Mouse (Mus musculus): ENCODE results near the gene Rasa4. TPM values are rescaled to one million over a fixed set of nuclear protein-coding genes. Genes with fewer than 3 reads are reported as not detected.
"Not testable (repeated sequence)": the region's sequence is repeated elsewhere in the genome, so short reads cannot be mapped to it uniquely, and the experiment has no call there.

Rasa4 gene
- polyA plus RNA-seq, 1 experiment from 2014 or later, result 5.1 TPM

DNA sequence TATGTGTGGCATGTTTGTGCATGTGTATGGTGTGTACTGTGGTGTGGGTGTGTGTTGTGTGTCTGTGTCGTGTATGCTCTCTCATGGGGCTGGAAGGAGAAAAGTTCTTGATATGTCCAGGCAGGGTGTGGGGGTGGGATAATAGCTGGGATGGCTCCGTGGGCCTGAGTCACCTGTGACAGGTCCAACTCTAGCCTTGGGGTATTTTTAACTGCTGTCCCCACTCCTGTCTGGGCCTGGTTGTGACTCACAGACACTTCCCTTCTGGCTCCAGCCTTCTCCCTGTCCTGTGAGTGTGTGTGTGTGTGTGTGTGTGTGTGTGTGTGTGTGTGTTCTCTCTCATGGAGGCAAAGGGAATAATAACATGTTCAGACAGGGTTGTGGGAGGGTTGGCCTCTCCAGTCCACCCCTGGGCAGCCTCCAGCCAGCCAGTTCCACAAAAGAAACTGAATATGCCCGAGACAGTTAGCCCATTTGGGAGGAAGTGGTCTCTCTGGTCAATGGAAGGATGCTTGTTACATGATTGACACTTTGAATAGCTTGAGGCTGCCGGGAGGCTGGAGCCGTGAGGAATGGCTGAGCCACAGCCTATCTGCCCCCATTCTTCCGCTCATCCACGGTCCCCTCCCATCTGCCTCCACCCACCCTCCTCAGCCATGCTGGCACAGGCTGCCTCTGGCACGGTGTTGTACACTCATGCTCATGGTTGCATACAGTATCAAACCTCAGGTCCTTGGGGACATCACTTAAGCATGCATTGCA is 10.7 kb downstream of the Rasa4 start:
- no peak overlapping the region for H3K4me2 ChIP-seq
- H3K27ac ChIP-seq, result no peak overlapping the region
- WGBS, result 49% methylated on average over 8 of the region's 8 CpGs
- H3K4me3 ChIP-seq, result no peak overlapping the region
- no peaks in the 10 kb centered on the region for H3K9me3 ChIP-seq (replicated peaks)
- no peaks in the 10 kb centered on the region for H3K27me3 ChIP-seq
- H3K9ac ChIP-seq, result no peak overlapping the region
- H3K36me3 ChIP-seq (ENCODE audit: poor library complexity, severe bottlenecking), result no peaks in the 10 kb centered on the region
- ATAC-seq, result no peak
- no peaks in the 10 kb centered on the region for H3K4me1 ChIP-seq

DNA sequence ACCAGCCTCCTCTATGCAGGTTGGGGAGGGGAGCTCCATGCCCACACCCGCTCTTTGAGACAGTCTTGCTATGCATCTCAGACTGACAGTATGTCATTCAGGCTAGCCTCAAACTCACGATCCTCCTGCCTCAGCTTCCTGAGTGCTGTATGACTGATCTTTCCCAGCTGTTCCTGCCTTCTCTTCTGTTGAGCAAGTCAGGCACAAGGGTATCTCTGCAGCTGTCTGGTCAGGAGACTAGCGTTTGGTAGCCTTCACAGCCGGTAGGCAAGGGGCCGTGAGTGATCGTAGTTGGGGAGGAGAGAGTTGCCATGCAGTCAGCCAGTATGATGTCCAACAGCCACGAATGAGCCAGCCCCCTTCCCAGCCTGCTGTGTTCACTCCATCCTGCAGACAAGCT is 11.4 kb downstream of the Rasa4 start:
- H3K4me1 ChIP-seq, result no peaks in the 10 kb centered on the region
- H3K9ac ChIP-seq, result no peak overlapping the region
- no peak overlapping the region for H3K4me3 ChIP-seq
- no peak for ATAC-seq
- no peak overlapping the region for H3K27ac ChIP-seq
- no peaks in the 10 kb centered on the region for H3K36me3 ChIP-seq (ENCODE audit: poor library complexity, severe bottlenecking)
- WGBS, result 72% methylated on average over 7 of the region's 7 CpGs
- no peaks in the 10 kb centered on the region for H3K27me3 ChIP-seq
- no peak overlapping the region for H3K4me2 ChIP-seq
- H3K9me3 ChIP-seq (replicated peaks), result no peaks in the 10 kb centered on the region

DNA sequence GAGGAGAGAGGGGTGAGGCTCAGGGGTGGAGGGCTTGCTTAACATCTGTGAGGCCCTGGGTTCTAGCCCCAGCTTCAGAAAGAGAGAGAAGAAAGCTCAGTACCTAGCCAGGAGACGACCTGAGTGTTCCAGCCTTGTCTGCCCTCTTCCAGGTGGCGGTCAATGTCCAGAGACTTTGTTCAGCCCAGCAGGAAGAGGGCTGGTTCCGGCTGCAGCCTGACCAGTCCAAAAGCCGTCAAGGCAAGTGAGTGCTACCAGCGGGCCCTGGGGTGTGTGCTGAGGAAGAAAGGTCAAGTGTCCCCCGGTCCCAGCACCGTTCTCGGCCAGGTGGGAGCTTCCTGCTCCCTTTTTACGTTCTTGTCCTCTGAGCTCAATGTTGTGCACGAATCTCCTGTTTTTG is 14.8 kb downstream of the Rasa4 start:
- H3K4me1 ChIP-seq, result peaks cover 10% of the 10 kb centered on the region
- no peak overlapping the region for H3K9ac ChIP-seq
- peaks cover 20% of the 10 kb centered on the region for H3K27me3 ChIP-seq
- no peaks in the 10 kb centered on the region for H3K9me3 ChIP-seq (replicated peaks)
- no peak overlapping the region for H3K4me2 ChIP-seq
- no peaks in the 10 kb centered on the region for H3K36me3 ChIP-seq (ENCODE audit: poor library complexity, severe bottlenecking)
- no peak overlapping the region for H3K27ac ChIP-seq
- no peak overlapping the region for H3K4me3 ChIP-seq
- no peak for ATAC-seq
- 91% methylated on average over 10 of the region's 10 CpGs for WGBS

DNA sequence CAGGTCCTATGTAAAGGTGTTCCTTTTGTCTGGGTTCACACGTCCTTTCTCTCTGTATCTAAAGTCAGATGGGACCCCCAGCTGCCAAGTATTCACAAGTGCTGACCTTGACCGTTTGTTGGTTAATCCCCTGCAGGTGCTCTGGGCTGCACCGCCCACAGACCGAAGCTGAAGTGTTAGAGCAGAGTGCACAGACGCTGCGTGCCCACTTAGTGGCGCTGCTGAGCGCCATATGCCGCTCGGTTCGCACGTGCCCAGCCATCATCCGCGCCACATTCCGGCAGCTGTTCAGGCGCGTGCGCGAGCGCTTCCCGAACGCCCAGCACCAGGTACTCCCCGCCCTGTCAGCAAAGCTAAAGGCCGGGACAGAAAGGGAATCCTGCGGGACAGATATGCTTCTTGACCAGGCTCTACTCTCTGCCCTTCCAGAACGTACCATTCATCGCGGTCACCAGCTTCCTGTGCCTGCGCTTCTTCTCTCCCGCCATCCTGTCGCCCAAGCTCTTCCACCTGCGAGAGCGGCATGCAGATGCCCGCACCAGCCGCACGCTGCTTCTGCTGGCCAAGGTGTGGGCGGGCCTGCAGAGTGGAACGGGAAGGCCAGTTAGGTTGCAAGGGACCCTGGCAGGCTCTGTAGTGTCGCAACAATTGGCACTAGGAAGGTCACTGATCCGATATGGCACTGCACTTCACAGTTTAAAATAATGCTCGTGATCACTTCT is 18.5 kb downstream of the Rasa4 start:
- Histone ChIP-seq H3K36me3 (ENCODE audit: poor library complexity, severe bottlenecking) (no peaks in the 10 kb centered on the region), H3K4me1 (peaks cover 10% of the 10 kb centered on the region), H3K9ac (peak overlapping the region; percentile 68), H3K4me3 (peak overlapping the region; percentile 35), H3K27ac (no peak overlapping the region), H3K9me3 (replicated peaks) (0 out of 2 replicates have a peak, but pooled peaks cover 3% of the 10 kb centered on the region), H3K27me3 (peaks cover 23% of the 10 kb centered on the region), H3K4me2 (peak overlapping the region; percentile 67)
- peak; percentile 88 for ATAC-seq
- 6% methylated on average over 41 of the region's 41 CpGs for WGBS

DNA sequence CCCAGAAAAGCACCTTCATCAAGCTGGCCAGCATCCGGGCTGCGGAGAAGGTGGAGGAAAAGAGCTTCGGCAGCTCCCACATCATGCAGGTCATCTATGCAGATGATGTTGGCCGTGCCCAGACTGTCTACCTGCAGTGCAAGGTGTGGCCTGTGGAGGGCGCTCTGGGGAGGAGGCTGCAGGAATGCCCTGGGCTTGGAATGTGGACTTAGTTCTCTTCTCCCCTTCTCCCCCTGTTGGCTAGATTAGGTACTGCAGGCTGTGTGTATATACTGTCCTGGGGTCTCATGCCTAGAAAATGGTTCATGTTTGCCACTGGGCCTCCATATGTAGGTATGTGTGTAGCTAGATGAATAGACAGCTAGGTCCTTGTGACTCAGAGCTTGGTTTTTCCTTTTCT is 20.8 kb downstream of the Rasa4 start:
- H3K27ac ChIP-seq, result no peak overlapping the region
- no peak overlapping the region for H3K9ac ChIP-seq
- peaks cover 23% of the 10 kb centered on the region for H3K27me3 ChIP-seq
- no peak overlapping the region for H3K4me2 ChIP-seq
- WGBS, result 88% methylated on average over 5 of the region's 5 CpGs
- no peak for ATAC-seq
- H3K36me3 ChIP-seq (ENCODE audit: poor library complexity, severe bottlenecking), result no peaks in the 10 kb centered on the region
- H3K4me1 ChIP-seq, result peaks cover 10% of the 10 kb centered on the region
- 0 out of 2 replicates have a peak, but pooled peaks cover 3% of the 10 kb centered on the region for H3K9me3 ChIP-seq (replicated peaks)
- H3K4me3 ChIP-seq, result no peak overlapping the region

DNA sequence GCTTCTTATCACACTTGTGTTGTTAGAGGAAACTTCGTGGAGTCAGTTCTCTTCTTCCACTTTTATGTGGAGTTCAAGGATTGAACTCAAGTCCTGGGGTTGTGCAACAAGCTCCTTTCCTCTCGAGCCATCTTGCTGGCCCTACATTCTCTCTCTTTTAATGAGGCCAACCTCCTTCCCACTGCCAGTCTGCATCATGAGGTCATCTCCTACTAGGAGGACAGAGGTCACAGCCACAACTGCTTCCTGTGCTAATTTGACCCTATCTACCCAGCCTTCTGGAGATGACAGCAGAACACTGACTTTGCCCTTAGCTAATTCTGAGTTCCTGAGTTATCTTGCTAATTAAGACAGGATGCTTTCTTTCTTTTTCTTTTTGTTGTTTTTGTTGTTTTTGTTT is 24.8 kb downstream of the Rasa4 start:
- Histone ChIP-seq H3K9me3 (replicated peaks) (0 out of 2 replicates have a peak, but pooled peaks cover 3% of the 10 kb centered on the region), H3K9ac (no peak overlapping the region), H3K27ac (no peak overlapping the region), H3K36me3 (ENCODE audit: poor library complexity, severe bottlenecking) (no peaks in the 10 kb centered on the region), H3K27me3 (0 out of 2 replicates have a peak, but pooled peaks cover 3% of the 10 kb centered on the region), H3K4me2 (no peak overlapping the region), H3K4me1 (no peaks in the 10 kb centered on the region), H3K4me3 (no peak overlapping the region)
- ATAC-seq, result no peak
- WGBS, result 63% methylated on average over 2 of the region's 2 CpGs

DNA sequence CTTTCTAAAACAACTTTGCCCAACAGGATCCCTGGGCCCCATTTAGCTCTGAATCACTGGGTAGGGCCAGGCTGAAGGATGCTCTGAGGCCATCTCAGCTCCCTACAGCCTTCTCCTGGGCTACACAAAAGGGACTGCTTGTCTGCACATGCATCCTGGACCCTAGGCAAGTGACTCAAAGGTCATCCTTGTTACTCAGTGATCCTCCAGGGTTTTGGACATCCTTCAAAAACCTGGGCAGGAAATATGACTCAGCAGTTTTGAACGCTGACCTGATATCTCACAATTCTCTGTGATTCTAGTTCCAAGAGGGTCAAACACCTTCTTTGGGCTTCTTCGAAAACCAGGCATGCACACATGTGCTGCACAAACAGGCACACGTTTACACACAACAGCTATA is 25.3 kb downstream of the Rasa4 start:
- Histone ChIP-seq H3K27ac (no peak overlapping the region), H3K9ac (no peak overlapping the region), H3K27me3 (no peaks in the 10 kb centered on the region), H3K9me3 (replicated peaks) (0 out of 2 replicates have a peak, but pooled peaks cover 3% of the 10 kb centered on the region), H3K36me3 (ENCODE audit: poor library complexity, severe bottlenecking) (no peaks in the 10 kb centered on the region), H3K4me3 (no peak overlapping the region), H3K4me2 (no peak overlapping the region), H3K4me1 (no peaks in the 10 kb centered on the region)
- ATAC-seq, result no peak
- 90% methylated on average over 3 of the region's 3 CpGs for WGBS

DNA sequence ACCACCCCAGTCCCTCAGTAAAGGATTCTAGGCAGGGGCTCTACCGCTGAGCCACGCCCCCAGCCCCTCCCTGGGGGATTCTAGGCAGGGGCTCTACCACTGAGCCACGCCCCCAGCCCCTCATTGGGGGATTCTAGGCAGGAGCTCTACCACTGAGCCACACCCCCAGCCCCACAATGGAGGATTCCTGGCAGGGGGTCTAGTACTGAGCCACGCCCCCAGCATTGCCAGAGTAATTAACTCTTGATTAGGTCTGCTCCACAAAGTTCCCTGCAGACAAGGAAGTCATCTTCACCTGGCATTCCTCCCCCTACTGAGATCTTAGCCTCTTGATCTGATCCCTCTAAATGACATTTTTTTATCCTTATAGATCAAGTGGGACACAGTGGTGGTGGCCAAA is 29.8 kb downstream of the Rasa4 start:
- not testable (repeated sequence) for ATAC-seq; H3K27ac ChIP-seq; H3K4me3 ChIP-seq; H3K4me2 ChIP-seq; H3K36me3 ChIP-seq (ENCODE audit: poor library complexity, severe bottlenecking); H3K9me3 ChIP-seq (replicated peaks); H3K9ac ChIP-seq; H3K27me3 ChIP-seq
- 44% methylated on average over 4 of the region's 4 CpGs for WGBS
- peaks cover 22% of the 10 kb centered on the region for H3K4me1 ChIP-seq

DNA sequence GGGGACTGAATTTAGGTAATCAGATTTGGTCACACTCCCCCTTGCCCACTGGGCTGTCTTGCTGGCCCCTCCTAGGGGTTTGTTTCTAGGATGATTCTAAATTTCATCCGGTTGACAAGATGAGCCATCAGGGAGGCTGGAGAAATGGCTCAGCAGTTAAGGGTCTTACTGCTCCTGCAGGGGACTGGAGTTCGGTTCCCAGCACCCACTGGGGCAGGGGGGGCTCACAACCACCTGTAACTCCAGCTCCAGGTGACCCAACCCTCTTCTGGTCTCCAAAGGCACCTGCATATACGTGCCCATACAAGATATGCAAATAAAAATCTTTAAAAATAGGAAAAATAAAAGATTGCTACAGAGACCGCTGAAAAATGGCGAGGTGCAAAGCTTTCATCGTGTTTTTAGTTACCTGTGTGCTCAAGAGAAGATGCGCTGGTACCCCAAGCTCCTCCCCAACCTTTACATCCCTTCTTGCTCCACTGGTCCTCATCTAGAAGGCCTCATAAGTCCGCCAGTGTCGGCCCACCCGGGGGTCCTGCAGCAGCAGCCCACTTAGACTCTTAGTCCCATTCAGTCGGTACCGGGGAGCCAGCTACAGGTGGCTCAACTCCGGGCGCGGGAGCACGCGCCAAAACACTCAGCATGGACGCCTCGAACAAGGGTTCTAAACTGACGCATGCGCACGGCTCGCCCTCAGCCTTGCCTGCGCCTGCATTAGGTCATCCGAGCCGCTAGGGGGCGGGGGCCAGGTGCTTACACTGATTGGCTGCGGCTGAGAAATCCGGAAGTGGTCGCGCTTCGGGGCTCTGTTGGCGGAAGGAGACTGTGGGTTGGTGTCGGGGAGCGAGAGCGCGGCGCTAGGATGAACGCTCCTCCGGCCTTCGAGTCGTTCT is 32.4 kb downstream of the Rasa4 start, which contains the start of gene Polr2j:
TSS of gene Polr2j (plus strand) at position 741 of the 893 bp plus-strand sequence.
- H3K9ac ChIP-seq, result peak within 1 kb of the TSS; percentile 86
- H3K4me2 ChIP-seq, result peak within 1 kb of the TSS; percentile 88
- H3K27me3 ChIP-seq, result no peaks in the 10 kb centered on the region
- whole genome bisulfite sequencing, result 3% methylated on average over 42 of the region's 42 CpGs
- peak within 1 kb of the TSS; percentile 75 for H3K4me3 ChIP-seq
- H3K9me3 ChIP-seq (replicated peaks), result no peaks in the 10 kb centered on the region
- H3K27ac ChIP-seq, result peak within 1 kb of the TSS; percentile 19; the same call in 1 of the 2 replicates
- H3K36me3 ChIP-seq (ENCODE audit: poor library complexity, severe bottlenecking), result peaks cover 20% of the 10 kb centered on the region
- peaks cover 22% of the 10 kb centered on the region for H3K4me1 ChIP-seq
- peak; percentile 97 for ATAC-seq

DNA sequence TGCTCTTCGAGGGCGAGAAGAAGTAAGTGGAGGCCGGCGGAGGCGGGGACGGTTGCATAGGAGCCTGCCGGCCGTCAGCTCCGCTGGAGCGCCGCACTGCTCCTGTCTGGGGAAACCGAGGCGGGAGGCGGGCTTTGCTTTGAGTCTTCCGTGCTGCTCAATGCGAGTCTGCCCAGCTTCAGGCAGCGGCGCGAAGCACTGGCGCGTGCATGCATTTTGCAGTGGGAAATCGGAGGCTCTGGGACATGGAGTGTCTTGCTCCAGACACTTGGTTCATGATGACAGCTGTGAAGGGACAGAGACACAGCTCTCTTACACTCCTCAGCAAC is 33.0 kb downstream of the Rasa4 start:
- Histone ChIP-seq H3K36me3 (ENCODE audit: poor library complexity, severe bottlenecking) (peaks cover 27% of the 10 kb centered on the region), H3K9me3 (replicated peaks) (no peaks in the 10 kb centered on the region), H3K4me3 (peak overlapping the region; percentile 75), H3K27me3 (no peaks in the 10 kb centered on the region), H3K4me1 (peaks cover 22% of the 10 kb centered on the region), H3K27ac (no peak overlapping the region; the same call in 1 of the 2 replicates), H3K4me2 (peak overlapping the region; percentile 88), H3K9ac (peak overlapping the region; percentile 86)
- WGBS, result under 1% methylated on average over 22 of the region's 22 CpGs
- ATAC-seq, result peak; percentile 79

DNA sequence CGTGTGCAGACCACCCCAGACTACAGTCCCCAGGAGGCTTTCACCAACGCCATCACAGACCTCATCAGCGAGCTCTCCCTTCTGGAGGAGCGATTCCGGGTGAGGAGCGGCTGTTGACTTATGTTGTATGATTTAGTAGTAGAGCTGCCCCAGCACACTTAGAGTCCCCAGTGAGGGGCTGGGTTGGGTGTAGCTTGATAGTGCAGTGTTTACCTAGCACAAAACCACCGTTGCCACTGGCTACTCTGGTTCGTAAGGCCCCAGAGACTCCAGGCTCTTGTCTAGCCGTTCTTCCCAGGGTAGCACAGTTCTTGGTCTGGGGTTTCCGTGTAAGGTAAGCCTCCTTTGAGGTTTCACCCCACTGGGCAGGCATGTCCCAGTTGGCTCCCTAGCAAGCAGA is 38.4 kb downstream of the Rasa4 start:
- Histone ChIP-seq H3K27ac (no peak overlapping the region), H3K27me3 (no peaks in the 10 kb centered on the region), H3K9me3 (replicated peaks) (no peaks in the 10 kb centered on the region), H3K36me3 (ENCODE audit: poor library complexity, severe bottlenecking) (peaks cover 80% of the 10 kb centered on the region), H3K4me2 (no peak overlapping the region), H3K9ac (no peak overlapping the region), H3K4me3 (no peak overlapping the region), H3K4me1 (peaks cover 12% of the 10 kb centered on the region)
- no peak for ATAC-seq
- 89% methylated on average over 10 of the region's 10 CpGs for WGBS
